Mouse (Mus musculus) layer of hippocampus, postnatal 25 days (tissue): Measurements from ENCODE around the gene Fgf6. TPM values are rescaled to one million over a fixed set of nuclear protein-coding genes. Genes with fewer than 3 reads are reported as not detected.

Experiments
- DNase-seq, 2 experiments: peaks; one replicate each; pipeline ENCODE4 v3.0.0; 2022; ENCODE audit warnings: mixed read lengths in 2 of 2, low spot score in 1 of 2; ENCODE audit errors: extremely low spot score in 1 of 2
- total RNA-seq, 2 experiments: library from RNA; stranded (reverse); gene quantifications; 2 replicates each; pipeline ENCODE4 v1.2.3; 2021

Gene Fgf6
- total RNA-seq: not detected

- DNase-seq: no peak
These were observed at the start of gene Fgf6 for GRCm38 (mm10) chr6:127014906-127015770. TSS of gene Fgf6 (plus strand) at chr6:127015586.

GRCm38 (mm10) chr6:126966241-126967026 lies 49.0 kb upstream of the Fgf6 start:
- DNase-seq: no peak

- no peak for DNase-seq
These were observed 33.7 kb upstream of the Fgf6 start for GRCm38 (mm10) chr6:126981539-126982234.

GRCm38 (mm10) chr6:126993676-126994075 lies 21.7 kb upstream of the Fgf6 start:
- no peak for DNase-seq

GRCm38 (mm10) chr6:126995494-126995893 lies 19.9 kb upstream of the Fgf6 start:
- no peak for DNase-seq

GRCm38 (mm10) chr6:126996399-126996798 lies 19.0 kb upstream of the Fgf6 start:
- DNase-seq: no peak

- no peak for DNase-seq
These were observed 9.7 kb upstream of the Fgf6 start for GRCm38 (mm10) chr6:127005646-127006045.

GRCm38 (mm10) chr6:127006551-127006950 lies 8.8 kb upstream of the Fgf6 start:
- DNase-seq: no peak

GRCm38 (mm10) chr6:127010021-127010420 lies 5.4 kb upstream of the Fgf6 start:
- no peak for DNase-seq

- no peak for DNase-seq
These were observed 3.3 kb upstream of the Fgf6 start for GRCm38 (mm10) chr6:127011947-127012535.

- no peak for DNase-seq
These were observed 3.9 kb downstream of the Fgf6 start for GRCm38 (mm10) chr6:127019254-127019653.

GRCm38 (mm10) chr6:127020431-127020830 lies 5.0 kb downstream of the Fgf6 start:
- DNase-seq: no peak

- no peak for DNase-seq
These were observed 9.4 kb downstream of the Fgf6 start for GRCm38 (mm10) chr6:127024836-127025235.

GRCm38 (mm10) chr6:127034760-127035159 lies 19.4 kb downstream of the Fgf6 start:
- peak in 1 of 2 experiments; percentile 5 for DNase-seq

GRCm38 (mm10) chr6:127044909-127045308 lies 29.5 kb downstream of the Fgf6 start:
- no peak for DNase-seq

- DNase-seq: no peak
These were observed 35.5 kb downstream of the Fgf6 start for GRCm38 (mm10) chr6:127050847-127051246.

- DNase-seq: no peak
These were observed 41.7 kb downstream of the Fgf6 start for GRCm38 (mm10) chr6:127056990-127057588.

GRCm38 (mm10) chr6:127059975-127060374 lies 44.6 kb downstream of the Fgf6 start:
- DNase-seq: no peak

GRCm38 (mm10) chr6:127063915-127064314 lies 48.5 kb downstream of the Fgf6 start:
- DNase-seq: no peak

GRCm38 (mm10) chr6:127064815-127065214 lies 49.4 kb downstream of the Fgf6 start:
- no peak for DNase-seq
